Mouse (Mus musculus) left cerebral cortex, postnatal 14 days (tissue): ENCODE results near the gene Gamt. TPM values are rescaled to one million over a fixed set of nuclear protein-coding genes. Genes with fewer than 3 reads are reported as not detected.
"Not testable (repeated sequence)": the region's sequence is repeated elsewhere in the genome, so short reads cannot be mapped to it uniquely, and the experiment has no call there.

ENCODE experiments used
- DNase-seq, 2 experiments: peaks; one replicate each; pipeline ENCODE4 v3.0.0; 2021 to 2022; ENCODE audit warnings: low spot score in 2 of 2, mixed read lengths in 1 of 2
- intact Hi-C: fragments of 180-260 bp; cut with DNase I; formaldehyde crosslinking; loops from one replicate; pipeline ENCODE4 v1.15.1; 2025
- total RNA-seq, 2 experiments: library from RNA; stranded (reverse); gene quantifications; 2 replicates each; pipeline ENCODE4 v1.2.3; 2021

Gene Gamt
- total RNA-seq, 2 experiments from 2014 or later = 20.7 to 29.7 TPM

- DNase-seq = no peak
- intact Hi-C loops = no loop called here
Measured at GRCm38 (mm10) chr10:80262776-80263365, 2.1 kb upstream of the Gamt start.

GRCm38 (mm10) chr10:80262169-80262568, 1.4 kb upstream of the Gamt start:
- intact Hi-C loops = no loop called here
- DNase-seq = no peak

GRCm38 (mm10) chr10:80261585-80261968, 765 bp upstream of the Gamt start:
- peak; percentile 81 to 93 for DNase-seq
- intact Hi-C loops = no loop called here

DNA sequence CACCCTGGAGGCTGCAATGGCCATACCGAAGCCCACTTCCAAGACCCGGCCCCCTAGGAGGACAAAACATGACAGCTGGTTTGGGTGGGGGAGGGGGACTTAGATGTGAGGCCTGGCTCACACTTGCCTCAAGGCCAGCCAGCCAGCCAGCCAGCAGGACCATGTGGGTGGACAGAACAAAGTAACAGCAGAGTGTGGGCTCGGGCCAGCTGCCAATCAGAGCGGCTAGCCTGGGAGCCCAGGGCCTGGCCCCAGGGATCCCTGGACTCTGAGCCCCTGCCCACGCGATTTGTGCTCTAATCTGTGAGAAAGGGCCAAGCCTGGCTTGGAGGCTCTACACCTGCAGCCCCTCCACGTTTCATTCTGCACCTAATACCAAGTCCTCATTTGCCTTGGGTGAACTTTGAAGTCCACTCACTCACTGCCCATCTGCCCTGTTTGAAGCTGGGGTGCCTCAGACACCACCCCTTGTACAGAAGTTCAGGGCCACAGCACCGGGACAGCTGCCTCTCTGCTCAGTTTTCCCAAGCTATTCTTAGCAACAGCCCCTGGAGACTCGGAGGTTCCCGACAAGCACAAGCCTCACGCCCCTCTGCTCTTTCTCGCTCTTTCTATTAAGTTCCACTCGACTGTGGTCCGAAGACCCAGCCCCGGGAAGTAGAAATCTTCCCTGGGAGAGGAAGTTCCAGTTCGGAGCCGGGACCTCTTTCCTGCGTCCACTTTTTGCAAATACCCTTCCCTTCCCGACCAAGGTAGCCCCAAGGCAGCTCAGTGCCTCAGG, 761 bp downstream of the Gamt start:
- peak; percentile 70 to 79 for DNase-seq
- intact Hi-C loops = no loop called here

GRCm38 (mm10) chr10:80259463-80259805, 1.4 kb downstream of the Gamt start:
- intact Hi-C loops = no loop called here

GRCm38 (mm10) chr10:80258752-80259462, 1.9 kb downstream of the Gamt start:
- DNase-seq = no peak
- intact Hi-C loops = no loop called here

More at GRCm38 (mm10) chr10:80259463-80259805, 1.4 kb downstream of the Gamt start:
- DNase-seq = no peak

- intact Hi-C loops = no loop called here
- no peak for DNase-seq
Measured at GRCm38 (mm10) chr10:80257936-80258335, 2.9 kb downstream of the Gamt start.

DNA sequence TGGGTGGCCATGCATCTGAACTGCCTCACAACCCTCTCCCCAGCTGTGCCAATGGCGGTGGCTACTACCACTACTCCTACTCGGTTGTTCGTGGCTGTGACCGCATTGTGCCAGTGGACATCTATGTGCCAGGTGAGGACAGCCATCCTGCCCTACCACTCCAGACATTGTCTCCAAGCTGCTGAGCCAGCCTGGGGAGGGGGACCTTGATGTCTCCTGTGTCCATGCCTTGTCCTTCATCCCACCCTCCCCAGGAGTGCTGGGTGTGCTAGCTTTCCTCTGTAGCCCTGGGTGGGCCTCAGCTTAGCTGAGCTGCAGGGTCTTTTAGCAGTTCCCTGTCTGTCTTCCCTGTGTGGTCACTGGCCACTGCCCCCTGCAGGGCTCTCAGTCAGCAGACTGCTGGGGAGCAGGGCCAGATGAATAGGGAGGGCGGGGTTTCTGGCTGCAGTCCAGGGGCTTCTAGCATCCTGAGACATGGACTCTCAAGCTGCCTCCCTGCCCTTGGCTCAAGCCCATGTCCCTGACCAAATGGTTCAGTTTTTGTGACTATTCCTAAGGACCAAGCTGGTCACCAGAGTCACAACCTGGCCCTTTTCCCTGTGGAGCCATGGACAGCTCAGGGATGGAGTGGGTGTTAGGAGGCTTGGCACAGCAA, 4.8 kb downstream of the Gamt start:
- DNase-seq = no peak
- intact Hi-C loops = no loop called here

DNA sequence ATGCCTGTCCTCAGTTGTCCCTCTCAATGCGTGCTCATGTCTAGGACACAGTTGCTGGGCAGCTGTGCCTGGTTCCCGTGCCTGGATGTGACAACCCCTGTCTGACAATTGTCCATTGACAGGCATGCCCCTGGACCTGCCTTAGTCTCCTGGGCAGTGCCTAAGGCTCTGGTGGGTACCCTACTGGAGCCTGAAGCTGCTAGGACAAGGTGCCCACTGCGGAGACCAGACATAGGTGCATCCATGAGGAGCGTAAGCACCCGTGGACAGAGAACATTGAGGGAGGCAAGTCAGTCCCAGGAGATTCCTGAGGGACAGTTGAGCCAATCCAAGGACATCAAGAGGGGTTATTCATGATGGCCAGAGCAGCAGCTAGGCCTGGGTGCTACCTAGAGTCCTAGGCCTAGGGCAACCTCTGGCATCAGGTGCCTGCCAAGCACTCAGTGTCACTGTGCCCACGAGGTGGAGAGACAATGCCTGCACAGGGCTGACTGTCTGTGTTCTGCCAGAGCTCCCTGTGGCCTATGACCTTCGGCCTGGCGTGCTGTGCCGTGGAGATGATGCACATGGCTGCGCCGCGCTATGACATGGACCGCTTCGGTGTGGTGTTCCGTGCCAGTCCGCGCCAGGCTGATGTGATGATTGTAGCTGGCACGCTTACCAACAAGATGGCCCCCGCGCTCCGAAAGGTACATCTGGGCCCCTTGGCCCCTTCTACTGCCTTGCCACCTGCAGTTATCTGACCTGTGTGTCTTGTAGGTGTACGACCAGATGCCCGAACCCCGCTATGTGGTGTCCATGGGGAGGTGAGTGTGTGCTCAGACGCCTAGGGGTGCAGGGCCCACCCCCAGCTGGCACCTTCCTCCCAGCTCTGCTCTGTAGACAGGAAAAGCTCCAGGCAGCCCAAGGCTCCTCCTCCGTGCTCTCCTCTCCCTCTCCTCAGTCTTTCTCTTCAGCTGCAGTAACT, 6.2 kb downstream of the Gamt start:
- intact Hi-C loops = no loop called here
- no peak for DNase-seq

- intact Hi-C loops = no loop called here
- no peak for DNase-seq
Measured at GRCm38 (mm10) chr10:80253551-80253950, 7.3 kb downstream of the Gamt start.

GRCm38 (mm10) chr10:80252493-80253274, 8.1 kb downstream of the Gamt start:
- intact Hi-C loops = no loop called here

DNA sequence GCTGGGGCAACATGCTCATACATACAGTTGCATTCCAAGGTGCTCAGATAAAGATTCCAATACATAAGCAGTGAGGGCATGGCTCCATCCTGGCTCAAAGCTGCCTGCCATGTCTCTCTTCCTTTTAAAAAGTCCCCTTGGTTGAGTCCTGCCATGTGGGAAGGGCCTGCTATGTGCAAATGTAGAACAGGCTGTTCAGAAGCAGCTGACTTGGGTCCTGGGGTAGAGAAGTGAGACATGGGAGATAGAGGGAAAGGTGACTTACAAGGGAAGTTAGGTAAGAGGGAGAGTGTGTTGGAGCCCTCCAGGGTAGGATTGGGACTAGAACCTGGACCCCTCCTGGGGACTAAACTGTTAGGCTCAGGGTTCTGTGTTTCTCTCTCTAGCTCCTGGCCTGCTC, 8.8 kb downstream of the Gamt start:
- intact Hi-C loops = no loop called here
- DNase-seq = no peak

More at GRCm38 (mm10) chr10:80252493-80253274, 8.1 kb downstream of the Gamt start:
- DNase-seq = no peak

DNA sequence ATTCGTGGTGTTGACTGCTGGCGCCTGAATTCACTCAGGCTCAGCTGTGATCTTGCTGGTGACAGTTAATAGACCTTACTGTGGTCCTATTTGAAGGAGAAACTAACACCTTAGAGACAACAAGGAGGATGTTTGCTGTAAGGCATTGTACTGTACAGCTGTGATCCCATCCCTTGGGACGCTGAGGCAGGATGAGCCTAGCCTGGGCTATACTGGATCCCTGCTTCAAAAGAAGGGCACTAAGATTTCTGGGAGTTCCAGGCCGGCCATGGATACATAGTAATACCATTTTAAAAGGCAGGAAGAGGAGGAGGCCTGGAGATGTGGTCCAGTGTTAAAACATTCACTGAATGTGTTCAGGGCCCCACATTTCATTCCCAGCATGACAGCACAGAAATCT, 10.2 kb downstream of the Gamt start:
- intact Hi-C loops = no loop called here
- no peak for DNase-seq

- no peak for DNase-seq
- intact Hi-C loops = no loop called here
Measured at GRCm38 (mm10) chr10:80250059-80250458, 10.8 kb downstream of the Gamt start.

GRCm38 (mm10) chr10:80248971-80249640, 11.7 kb downstream of the Gamt start, which contains the start of gene Ndufs7:
Ndufs7 (plus strand) TSS chr10:80249121.
- intact Hi-C loops = loop anchor here (5.0 kb wide), 1 partner anchor 52 kb away; no protein-coding TSS in a partner anchor
- DNase-seq = peak; percentile 97 to 98

DNA sequence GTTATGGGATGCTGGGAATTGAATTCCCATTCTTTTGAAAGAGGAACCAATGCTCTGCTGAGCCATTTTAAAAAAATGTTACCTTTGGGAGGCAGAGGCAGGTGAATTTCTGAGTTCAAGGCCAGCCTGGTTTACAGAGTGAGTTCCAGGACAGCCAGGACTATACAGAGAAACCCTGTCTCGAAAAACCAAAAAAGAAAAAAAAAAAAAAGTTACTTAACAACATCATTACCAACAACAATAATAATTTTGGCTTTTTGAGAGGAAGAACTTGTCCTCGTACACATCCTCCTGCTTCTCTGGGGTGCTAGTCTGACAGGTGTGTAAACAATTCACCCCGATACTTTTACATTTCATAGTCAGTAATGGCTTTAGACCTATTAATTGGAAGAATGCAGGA, 12.4 kb downstream of the Gamt start:
- intact Hi-C loops = loop anchor here (5.0 kb wide), 1 partner anchor 51 kb away; no protein-coding TSS in a partner anchor

GRCm38 (mm10) chr10:80247849-80248248, 13.0 kb downstream of the Gamt start:
- peak; percentile 54 to 68 for DNase-seq
- intact Hi-C loops = loop anchor here (5.0 kb wide), 1 partner anchor 51 kb away; no protein-coding TSS in a partner anchor

More for the DNA sequence above, 12.4 kb downstream of the Gamt start:
- not testable (repeated sequence) for DNase-seq
